Mouse (Mus musculus) heart, embryonic 12.5 days (tissue): ENCODE results near the gene Ms4a6c. TPM values are rescaled to one million over a fixed set of nuclear protein-coding genes. Genes with fewer than 3 reads are reported as not detected.
"Not testable (repeated sequence)": the region's sequence is repeated elsewhere in the genome, so short reads cannot be mapped to it uniquely, and the experiment has no call there.

Source experiments
- ATAC-seq: fragments of 200-750 bp; cut with Nextera tagmentation; 2 replicates; pipeline ENCODE4 v1.8.0; 2017; ENCODE audit warnings: moderate TSS enrichment, moderate library complexity; ENCODE audit not compliant: insufficient number of reproducible peaks, low FRiP score
- H3K27ac ChIP-seq: fragments of 300-500 bp; sonication (generic); 2 replicates; pipeline ENCODE4 v1.5.1; 2016; ENCODE audit warnings: mild to moderate bottlenecking, moderate library complexity; ENCODE audit not compliant: poor library complexity, severe bottlenecking
- H3K27me3 ChIP-seq: fragments of 300-500 bp; sonication (generic); replicated peaks from 2 replicates; pipeline ENCODE4 v1.6.1; 2016; ENCODE audit warnings: mild to moderate bottlenecking, moderate library complexity
- H3K36me3 ChIP-seq: fragments of 300-500 bp; sonication (generic); 2 replicates; pipeline ENCODE4 v1.6.1; 2016; ENCODE audit warnings: mild to moderate bottlenecking, moderate library complexity
- H3K4me1 ChIP-seq: fragments of 300-500 bp; sonication (generic); replicated peaks from 2 replicates; pipeline ENCODE4 v1.6.1; 2016; ENCODE audit warnings: mild to moderate bottlenecking
- H3K4me2 ChIP-seq: fragments of 300-500 bp; sonication (generic); 2 replicates; pipeline ENCODE4 v1.6.1; 2016; ENCODE audit warnings: mild to moderate bottlenecking, moderate library complexity
- H3K4me3 ChIP-seq: fragments of 300-500 bp; sonication (generic); 2 replicates; pipeline ENCODE4 v1.5.1; 2016; ENCODE audit warnings: mild to moderate bottlenecking
- H3K9ac ChIP-seq: fragments of 300-500 bp; sonication (generic); 2 replicates; pipeline ENCODE4 v1.6.1; 2016; ENCODE audit warnings: mild to moderate bottlenecking, moderate library complexity
- H3K9me3 ChIP-seq: fragments of 300-500 bp; sonication (generic); replicated peaks from 2 replicates; pipeline ENCODE4 v1.6.1; 2016; ENCODE audit warnings: mild to moderate bottlenecking, moderate library complexity
- WGBS: fragments of 180-500 bp; shearing (Covaris S2); methylation state at CpG from one replicate; pipeline ENCODE4 v1.1.7; 2016; 5-methylcytosine and 5-hydroxymethylcytosine counted together
- polyA plus RNA-seq: library from polyadenylated mRNA; unstranded; fragments of >200 nt; fragmentation: Nextera tagmentation; extraction: Ambion mirVana; gene quantifications from 2 replicates; pipeline ENCODE4 v1.2.1, GENCODE M21; 2016

Gene Ms4a6c
- polyA plus RNA-seq: 1.5 and 1.9 TPM in 2 replicates

DNA sequence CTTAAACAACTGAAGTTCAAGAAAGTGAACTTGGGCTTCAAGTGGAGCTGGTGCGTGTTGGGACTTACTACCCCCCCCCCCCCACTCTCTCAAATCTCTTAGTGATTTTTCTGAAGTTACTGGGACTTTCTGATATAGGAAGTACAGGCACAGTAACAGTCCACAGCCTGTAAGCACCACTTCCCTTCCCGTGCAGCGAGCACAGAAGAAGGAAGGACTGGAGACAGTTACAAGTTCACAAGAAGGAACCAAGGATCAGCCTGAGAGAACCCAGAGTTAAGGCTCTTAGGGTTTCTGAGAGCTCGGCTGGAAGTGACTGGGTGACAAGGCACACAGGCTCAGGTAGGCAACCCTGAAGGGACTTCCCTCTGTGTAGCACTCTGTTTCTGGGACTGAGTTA is at the start of gene Ms4a6c:
Gene Ms4a6c, plus strand, starts transcription at position 152 of the 400 bp plus-strand sequence.
- H3K4me2 ChIP-seq, ATAC-seq, H3K4me3 ChIP-seq, H3K36me3 ChIP-seq, H3K9me3 ChIP-seq, H3K27me3 ChIP-seq, H3K4me1 ChIP-seq, H3K9ac ChIP-seq, H3K27ac ChIP-seq: not testable (repeated sequence)
- WGBS: 73% methylated on average over 4 of the region's 4 CpGs

DNA sequence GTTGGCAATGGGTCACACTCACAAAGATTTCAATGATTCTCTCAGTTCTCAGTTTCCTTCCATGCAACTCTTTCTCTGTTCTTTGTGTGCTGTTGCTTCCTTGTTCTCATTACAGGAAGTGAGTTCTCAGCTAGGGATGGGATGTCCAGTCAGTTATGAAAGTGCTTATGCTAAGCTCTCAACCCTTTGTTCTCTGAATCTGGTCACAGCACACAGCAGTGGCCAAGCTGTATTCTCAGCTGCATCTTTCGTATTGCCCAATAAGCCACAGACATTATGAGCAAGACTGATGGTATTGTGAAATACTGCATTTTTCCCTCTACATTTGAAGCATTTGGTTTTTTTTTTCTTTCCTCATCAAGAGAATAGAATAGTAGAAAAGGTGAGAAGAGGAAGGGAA is 38.0 kb upstream of the Ms4a6c start:
- H3K4me1 ChIP-seq, H3K9ac ChIP-seq, H3K9me3 ChIP-seq, H3K4me3 ChIP-seq, H3K27me3 ChIP-seq, H3K4me2 ChIP-seq, H3K36me3 ChIP-seq, H3K27ac ChIP-seq, ATAC-seq: not testable (repeated sequence)
- WGBS: 72% methylated on average over 1 of the region's 1 CpGs

DNA sequence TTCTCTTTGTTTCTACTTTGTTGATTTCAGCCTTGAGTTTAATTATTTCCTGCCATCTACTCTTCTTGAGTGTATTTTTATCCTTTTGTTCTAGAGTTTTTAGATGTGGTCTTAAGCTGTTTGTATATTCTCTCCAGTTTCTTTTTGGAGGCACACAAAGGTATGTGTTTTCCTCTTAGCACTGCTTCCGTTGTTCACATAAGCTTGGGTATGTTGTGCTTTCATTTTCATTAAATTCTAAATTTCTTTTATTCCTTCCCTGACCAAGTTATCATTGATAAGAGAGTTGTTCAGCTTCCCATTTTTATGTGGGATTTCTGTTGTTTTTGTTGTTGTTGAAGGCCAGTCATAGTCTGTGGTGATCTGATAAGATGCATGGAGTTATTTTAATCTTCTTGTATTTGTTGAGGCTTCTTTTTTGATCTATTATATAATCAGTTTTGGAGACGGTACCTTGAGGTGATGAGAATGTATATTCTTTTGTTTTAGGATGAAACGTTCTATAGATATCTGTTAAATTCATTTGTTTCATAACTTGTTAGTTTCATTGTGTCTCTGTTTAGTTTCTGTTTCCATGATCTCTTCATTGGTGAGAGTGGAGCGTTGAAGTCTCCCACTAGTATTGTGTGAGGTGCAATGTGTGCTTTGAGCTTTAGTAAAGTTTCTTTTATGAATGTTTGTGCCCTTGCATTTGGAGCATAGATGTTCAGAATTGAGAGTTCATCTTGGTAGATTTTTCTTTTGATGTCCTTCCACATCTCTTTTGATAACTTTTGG is 33.9 kb upstream of the Ms4a6c start:
- no peaks in the 10 kb centered on the region for H3K4me1 ChIP-seq
- H3K4me2 ChIP-seq: no peak overlapping the region
- 83% methylated on average over 4 of the region's 4 CpGs for WGBS
- no peak overlapping the region for H3K9ac ChIP-seq
- no peak overlapping the region for H3K27ac ChIP-seq
- H3K27me3 ChIP-seq: no peaks in the 10 kb centered on the region
- no peaks in the 10 kb centered on the region for H3K9me3 ChIP-seq
- ATAC-seq: no peak
- no peak overlapping the region for H3K4me3 ChIP-seq
- no peaks in the 10 kb centered on the region for H3K36me3 ChIP-seq

DNA sequence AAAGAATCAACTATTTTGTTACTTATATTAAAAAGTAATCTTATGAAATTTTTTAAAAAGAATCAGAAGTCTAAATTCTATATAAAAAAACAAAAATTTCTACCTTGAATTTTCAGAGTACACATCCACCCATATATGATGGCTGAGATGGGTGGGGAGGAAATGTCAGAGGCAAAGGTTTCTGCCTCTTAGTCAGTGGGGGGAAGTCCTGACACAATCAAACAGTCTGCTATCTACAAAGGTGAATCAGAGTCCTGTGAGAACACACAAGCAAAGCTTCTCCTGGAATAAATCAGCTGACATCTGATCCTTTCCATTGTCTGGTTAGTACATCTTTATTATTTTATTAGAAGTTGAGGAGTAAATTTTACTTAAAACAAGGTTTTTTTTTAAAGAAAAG is 25.8 kb upstream of the Ms4a6c start, which contains the start of gene Ms4a4b:
Gene Ms4a4b, plus strand, starts transcription at position 216 of the 400 bp plus-strand sequence.
- H3K4me2 ChIP-seq: no peak within 1 kb of the TSS
- no peaks in the 10 kb centered on the region for H3K27me3 ChIP-seq
- H3K4me3 ChIP-seq: no peak within 1 kb of the TSS
- H3K36me3 ChIP-seq: no peaks in the 10 kb centered on the region
- H3K4me1 ChIP-seq: no peaks in the 10 kb centered on the region
- no peaks in the 10 kb centered on the region for H3K9me3 ChIP-seq
- H3K9ac ChIP-seq: no peak within 1 kb of the TSS
- no peak within 1 kb of the TSS for H3K27ac ChIP-seq
- ATAC-seq: no peak

DNA sequence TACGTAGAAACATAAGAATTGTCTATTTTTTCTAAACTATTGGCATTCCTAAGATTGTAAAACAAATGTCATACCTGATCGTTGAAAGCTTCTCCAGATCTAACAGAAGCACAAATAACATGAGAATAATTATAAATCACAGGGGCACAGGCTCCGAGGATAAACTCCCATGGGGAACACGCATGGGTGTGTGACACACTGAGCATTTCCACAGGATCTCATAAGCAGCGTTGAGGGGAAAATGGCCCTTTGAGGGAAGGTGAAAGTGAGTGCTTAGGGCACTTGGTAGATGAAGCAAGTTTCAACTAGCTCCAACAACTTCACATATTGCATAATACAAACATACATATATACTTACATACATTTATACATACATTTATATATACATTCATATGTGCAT is 25.2 kb upstream of the Ms4a6c start:
- H3K36me3 ChIP-seq: no peaks in the 10 kb centered on the region
- no peak overlapping the region for H3K4me3 ChIP-seq
- 78% methylated on average over 5 of the region's 5 CpGs for WGBS

DNA sequence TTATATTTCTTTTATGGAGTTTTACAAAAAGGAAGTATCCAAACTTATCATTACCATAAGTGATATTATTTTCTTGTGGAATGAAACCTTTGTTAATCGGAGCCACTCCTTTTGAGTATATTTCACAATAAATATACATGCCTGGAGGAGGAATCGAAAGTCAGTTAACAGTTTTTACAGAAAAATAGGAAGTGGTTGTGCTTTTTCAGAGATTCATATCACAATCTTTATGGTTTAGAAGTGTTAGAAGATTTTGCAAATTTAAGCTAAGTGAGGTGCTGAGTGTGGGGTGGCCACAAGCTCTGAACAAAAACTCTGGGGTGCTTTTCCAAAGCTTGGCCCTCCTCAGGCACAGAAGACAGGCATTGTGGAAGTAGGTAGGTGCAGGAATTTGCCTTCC is 21.9 kb upstream of the Ms4a6c start:
- Histone ChIP-seq H3K9me3 (no peaks in the 10 kb centered on the region), H3K27me3 (no peaks in the 10 kb centered on the region), H3K27ac (no peak overlapping the region), H3K9ac (no peak overlapping the region), H3K4me2 (no peak overlapping the region), H3K4me1 (no peaks in the 10 kb centered on the region), H3K36me3 (no peaks in the 10 kb centered on the region), H3K4me3 (no peak overlapping the region)
- 76% methylated on average over 2 of the region's 2 CpGs for WGBS
- no peak for ATAC-seq

More for the DNA sequence above, 25.2 kb upstream of the Ms4a6c start:
- H3K4me1 ChIP-seq: no peaks in the 10 kb centered on the region
- no peaks in the 10 kb centered on the region for H3K27me3 ChIP-seq
- no peaks in the 10 kb centered on the region for H3K9me3 ChIP-seq
- no peak for ATAC-seq
- no peak overlapping the region for H3K27ac ChIP-seq
- no peak overlapping the region for H3K9ac ChIP-seq
- no peak overlapping the region for H3K4me2 ChIP-seq

DNA sequence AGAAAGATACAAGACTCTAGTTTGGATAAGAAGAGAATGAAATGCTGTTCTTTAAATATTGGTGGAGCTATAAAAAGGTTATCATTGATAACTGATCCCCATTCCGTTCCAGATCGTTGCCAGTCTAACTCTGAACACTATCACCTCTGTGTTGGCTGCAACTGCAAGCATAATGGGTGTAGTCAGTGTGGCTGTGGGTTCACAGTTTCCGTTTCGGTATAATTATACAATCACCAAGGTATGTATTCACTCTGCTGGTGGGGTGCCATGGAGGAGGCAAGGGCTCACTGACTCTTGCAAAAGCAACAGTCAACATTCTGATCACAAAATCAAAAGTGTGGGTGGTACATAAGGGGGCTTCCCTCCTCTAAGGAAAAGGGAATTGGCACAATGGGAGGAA is 10.1 kb upstream of the Ms4a6c start:
- 77% methylated on average over 4 of the region's 4 CpGs for WGBS
- not testable (repeated sequence) for H3K4me1 ChIP-seq, H3K9me3 ChIP-seq, H3K9ac ChIP-seq, H3K4me2 ChIP-seq, H3K36me3 ChIP-seq, H3K27ac ChIP-seq, H3K27me3 ChIP-seq, ATAC-seq, H3K4me3 ChIP-seq

DNA sequence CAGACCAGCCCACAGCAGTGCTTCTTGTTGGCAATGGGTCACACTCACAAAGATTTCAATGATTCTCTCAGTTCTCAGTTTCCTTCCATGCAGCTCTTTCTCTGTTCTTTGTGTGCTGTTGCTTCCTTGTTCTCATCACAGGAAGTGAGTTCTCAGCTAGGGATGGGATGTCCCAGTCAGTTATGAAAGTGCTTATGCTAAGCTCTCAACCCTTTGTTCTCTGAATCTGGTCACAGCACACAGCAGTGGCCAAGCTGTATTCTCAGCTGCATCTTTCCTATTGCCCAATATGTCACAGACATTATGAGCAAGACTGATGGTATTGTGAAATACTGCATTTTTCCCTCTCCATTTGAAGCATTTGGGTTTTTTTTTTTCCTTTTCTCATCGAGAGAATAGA is 4.4 kb upstream of the Ms4a6c start:
- not testable (repeated sequence) for H3K4me3 ChIP-seq, H3K36me3 ChIP-seq, ATAC-seq, H3K9me3 ChIP-seq, H3K27ac ChIP-seq, H3K4me1 ChIP-seq, H3K27me3 ChIP-seq, H3K4me2 ChIP-seq, H3K9ac ChIP-seq
- 33% methylated on average over 1 of the region's 1 CpGs for WGBS

DNA sequence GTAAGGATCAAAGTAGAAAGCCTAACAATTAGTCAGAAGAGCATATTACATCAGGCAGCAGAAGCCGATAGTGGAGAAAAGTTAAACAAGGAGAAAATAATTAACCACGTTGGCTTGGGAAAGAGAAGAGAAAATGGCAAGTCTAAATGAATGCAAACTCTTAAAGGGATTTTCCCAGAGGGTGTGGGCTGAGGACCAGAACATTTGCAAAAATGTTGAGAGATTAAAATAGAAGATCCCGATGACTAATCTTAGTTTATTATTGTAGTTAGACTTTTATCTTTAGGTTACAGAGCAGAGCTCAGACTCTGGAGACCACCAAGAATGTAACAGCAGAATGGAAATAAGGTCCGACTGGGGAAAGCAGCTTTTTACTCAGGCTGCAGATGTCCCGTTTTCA is 2.7 kb upstream of the Ms4a6c start:
- Histone ChIP-seq H3K4me1 (no peaks in the 10 kb centered on the region), H3K4me2 (no peak overlapping the region), H3K27me3 (no peaks in the 10 kb centered on the region), H3K4me3 (no peak overlapping the region), H3K9me3 (no peaks in the 10 kb centered on the region), H3K27ac (no peak overlapping the region), H3K9ac (no peak overlapping the region), H3K36me3 (no peaks in the 10 kb centered on the region)
- 67% methylated on average over 5 of the region's 5 CpGs for WGBS
- no peak for ATAC-seq

DNA sequence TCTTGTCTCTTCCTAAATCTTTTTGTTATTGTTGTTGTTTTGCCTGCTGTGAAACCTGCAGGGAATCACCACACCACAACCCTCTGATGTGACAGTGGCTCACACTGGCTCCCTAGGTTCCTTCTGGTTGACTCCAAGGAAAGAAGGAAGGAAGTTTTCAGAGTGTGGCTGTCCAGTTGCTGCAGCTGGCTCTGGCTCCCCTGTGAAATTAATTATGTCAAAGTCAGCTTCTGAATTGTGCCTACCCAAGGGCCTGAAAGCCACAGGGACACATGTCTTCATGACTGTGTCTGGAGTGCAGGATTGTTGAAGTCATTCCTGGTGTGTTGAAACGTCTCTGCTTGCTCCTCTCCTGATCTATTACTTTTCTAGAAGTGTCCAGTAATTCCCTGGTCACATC is 805 bp upstream of the Ms4a6c start:
- H3K27me3 ChIP-seq, H3K4me1 ChIP-seq, H3K36me3 ChIP-seq, H3K4me2 ChIP-seq, H3K27ac ChIP-seq, H3K4me3 ChIP-seq, H3K9me3 ChIP-seq, H3K9ac ChIP-seq, ATAC-seq: not testable (repeated sequence)
- WGBS: 45% methylated on average over 1 of the region's 1 CpGs

DNA sequence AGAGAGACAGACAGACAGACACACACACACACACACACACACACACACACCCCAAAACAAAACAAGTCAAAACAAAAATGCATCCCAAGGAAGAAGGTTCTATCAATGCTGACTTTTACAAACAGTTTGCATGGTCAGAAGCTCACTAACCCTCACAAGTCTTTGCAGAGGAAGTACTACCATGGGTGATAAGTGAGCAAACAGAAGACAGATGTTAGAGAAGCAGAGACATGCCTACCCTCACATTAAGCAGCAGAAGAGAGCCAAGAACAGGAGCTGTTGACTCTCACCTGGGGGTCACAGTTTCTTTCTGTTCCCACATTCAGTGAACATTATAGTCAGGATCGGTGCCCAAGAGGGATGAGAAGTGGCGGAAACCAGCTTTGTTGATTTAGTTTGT is 10.5 kb downstream of the Ms4a6c start:
- Histone ChIP-seq H3K4me2 (no peak overlapping the region), H3K4me1 (no peaks in the 10 kb centered on the region), H3K4me3 (no peak overlapping the region), H3K27ac (no peak overlapping the region), H3K9ac (no peak overlapping the region), H3K36me3 (no peaks in the 10 kb centered on the region), H3K9me3 (no peaks in the 10 kb centered on the region), H3K27me3 (no peaks in the 10 kb centered on the region)
- no peak for ATAC-seq
- 82% methylated on average over 2 of the region's 2 CpGs for WGBS

DNA sequence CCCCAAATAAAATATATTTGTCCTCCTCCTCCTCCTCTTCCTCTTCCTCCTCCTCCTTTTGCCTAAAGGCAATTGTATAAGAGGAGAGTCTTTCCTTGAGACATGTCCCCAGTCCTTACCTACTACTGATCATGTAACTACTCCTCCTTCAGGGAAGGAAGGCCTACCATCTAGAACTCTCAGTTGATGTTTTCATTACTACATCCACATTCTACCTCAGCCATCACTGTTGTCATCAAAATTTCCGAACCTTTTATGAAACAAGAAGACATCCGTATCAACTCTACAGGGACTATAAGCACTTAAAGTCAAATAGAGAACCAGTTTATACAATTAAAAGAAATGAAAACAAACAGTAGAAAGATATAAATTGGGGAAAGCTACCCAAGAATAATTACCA is 13.5 kb downstream of the Ms4a6c start:
- no peak overlapping the region for H3K4me3 ChIP-seq
- H3K4me2 ChIP-seq: no peak overlapping the region
- no peaks in the 10 kb centered on the region for H3K4me1 ChIP-seq
- no peaks in the 10 kb centered on the region for H3K9me3 ChIP-seq
- no peak for ATAC-seq
- H3K27ac ChIP-seq: no peak overlapping the region
- H3K9ac ChIP-seq: no peak overlapping the region
- H3K27me3 ChIP-seq: no peaks in the 10 kb centered on the region
- WGBS: 80% methylated on average over 2 of the region's 2 CpGs
- H3K36me3 ChIP-seq: no peaks in the 10 kb centered on the region
